Comparison of ENCODE assay signal across 16 mouse cellular contexts in genomic region chr15:30649964-30650363, GRCm38 (mm10).
"Had no signal": no experiment of that assay in that cellular context is flagged by ENCODE, and none has a peak within 500 bp of the region (broad histone marks: within the 10 kb centered on the region; RNA-seq: fewer than 3 reads in every experiment).

No protein-coding gene starts in this region.

- H3K36me3 ChIP-seq: liver, embryonic 13.5 days; neural tube, embryonic 12.5 days had no signal

- H3K4me1 ChIP-seq: liver, embryonic 13.5 days had no signal

- DNase-seq: kidney, adult 18-20 months; kidney, adult 9 months; kidney, postnatal 14 days; kidney, postnatal 4 days; layer of hippocampus, adult 9-11 months; layer of hippocampus, postnatal 36 days; liver, embryonic 13.5 days; lung, adult 2 months; lung, postnatal 14 days; midbrain, embryonic 14.5 days; thymus, adult 18-20 months; thymus, postnatal 36 days had no signal

- H3K9ac ChIP-seq: liver, embryonic 13.5 days; neural tube, embryonic 12.5 days had no signal

- H3K27ac ChIP-seq: left cerebral cortex, adult 2 months; liver, embryonic 13.5 days; macrophage; neural tube, embryonic 12.5 days had no signal

- H3K4me2 ChIP-seq: liver, embryonic 13.5 days; midbrain, embryonic 11.5 days; neural tube, embryonic 12.5 days had no signal

- H3K4me3 ChIP-seq: left cerebral cortex, adult 2 months; liver, embryonic 13.5 days; neural tube, embryonic 12.5 days had no signal

- H3K9me3 ChIP-seq: liver, embryonic 13.5 days; neural tube, embryonic 12.5 days had no signal
